8 mouse cellular contexts compared by ENCODE assay signal in the genomic region with DNA sequence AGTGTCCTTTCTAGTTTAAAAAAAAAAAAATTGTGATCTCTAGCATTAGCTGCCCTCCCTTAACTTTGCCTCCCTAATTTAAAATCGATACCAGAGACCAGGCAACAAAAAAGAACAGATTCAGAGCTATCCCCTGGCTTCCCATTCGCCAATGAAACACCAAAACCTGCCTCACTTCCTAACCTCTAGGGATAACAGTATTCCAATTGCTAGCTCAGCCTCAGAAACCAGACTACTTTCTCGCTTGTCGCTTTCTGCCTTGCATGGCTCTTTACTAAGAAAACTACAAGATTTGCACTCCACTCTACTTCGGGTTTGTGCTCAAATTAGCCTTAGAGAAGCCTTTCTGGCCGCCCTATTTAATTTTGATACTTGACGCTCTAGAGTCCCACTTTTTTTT. TPM values are rescaled to one million over a fixed set of nuclear protein-coding genes. Genes with fewer than 3 reads are reported as not detected.
A peak's percentile ranks its signal among the peaks of the same experiment; 100 is the strongest.
DNase-seq lines count a peak whose midpoint lies in the region; ATAC-seq and TF ChIP-seq lines count a peak whose summit lies in the region.

No protein-coding gene starts in this region.

- TF ChIP-seq EP300 in MEL (IDR thresholded peaks at IDR 0.05; ENCODE audit: low read depth in 1 of 2, low read length in 2 of 2): no peak

- peaks cover 27% of the 10 kb centered on the region for H3K79me2 ChIP-seq in MEL (ENCODE audit: control insufficient read depth, insufficient read depth, low read length, poor library complexity)

- TF ChIP-seq POLR2A in MEL (IDR thresholded peaks at IDR 0.05; ENCODE audit: control insufficient read depth in 1 of 2, insufficient read depth in 1 of 2, low read depth in 1 of 2, low read length in 2 of 2, poor library complexity in 1 of 2): no peak

- TF ChIP-seq CTCF in MEL (IDR thresholded peaks at IDR 0.05 in 2 of 3, conservative IDR thresholded peaks at IDR 0.05 in 1 of 3; ENCODE audit: control insufficient read depth in 1 of 3, insufficient read depth in 1 of 3, low read depth in 2 of 3, low read length in 3 of 3, poor library complexity in 1 of 3, severe bottlenecking in 1 of 3): no peak
- no peak for TF ChIP-seq CTCF in forebrain, postnatal 0 days (IDR thresholded peaks at IDR 0.05; ENCODE audit: low read depth)

- peaks cover 0 to 16% of the 10 kb centered on the region in 2 experiments; a peak in 2 of 4 replicates for H3K4me1 ChIP-seq in heart, embryonic 14.5 days (ENCODE audit: control insufficient read depth in 2 of 2, insufficient read depth in 2 of 2, low read length in 2 of 2)
- peaks cover 11 to 13% of the 10 kb centered on the region in 2 experiments; a peak in 3 of 4 replicates for H3K4me1 ChIP-seq in MEL (ENCODE audit: control insufficient read depth in 1 of 2, insufficient read depth in 2 of 2, low read length in 2 of 2)
- no peaks in the 10 kb centered on the region for H3K4me1 ChIP-seq in forebrain, postnatal 0 days (ENCODE audit: insufficient read depth)

- H3K9ac ChIP-seq in heart, embryonic 14.5 days (ENCODE audit: low read length): peak overlapping the region; percentile 88
- H3K9ac ChIP-seq in MEL (ENCODE audit: control insufficient read depth, low read depth, low read length, poor library complexity, severe bottlenecking): peak overlapping the region; percentile 79
- peak overlapping the region; percentile 66 for H3K9ac ChIP-seq in forebrain, postnatal 0 days

- H3K36me3 ChIP-seq in heart, embryonic 14.5 days (ENCODE audit: control insufficient read depth, insufficient read depth, low read length): peaks cover 24% of the 10 kb centered on the region
- peaks cover 23 to 39% of the 10 kb centered on the region in 2 experiments for H3K36me3 ChIP-seq in MEL (ENCODE audit: control insufficient read depth in 1 of 2, insufficient read depth in 2 of 2, low read length in 2 of 2)
- peaks cover 14% of the 10 kb centered on the region for H3K36me3 ChIP-seq in forebrain, postnatal 0 days (ENCODE audit: insufficient read depth)

- 0 out of 2 replicates have a peak, but pooled peaks have one; percentile 2 for ATAC-seq in heart, embryonic 14.5 days (ENCODE audit: insufficient number of reproducible peaks, insufficient read depth, low FRiP score, low read depth)
- ATAC-seq in forebrain, postnatal 0 days: peak; percentile 19; the same call in 1 of the 2 replicates
- ATAC-seq in megakaryocyte progenitor cell, adult 5-6 weeks (replicated peaks; ENCODE audit: poor library complexity): peak; percentile 7; the same call in 1 of the 2 replicates

- DNase-seq in heart, adult 18-20 months: no peak
- peak; percentile 86 for DNase-seq in MEL (ENCODE audit: low read depth, low spot score)
- no peak for DNase-seq in forebrain, postnatal 0 days
- DNase-seq in ovary, adult 18-20 months (ENCODE audit: low spot score): no peak
- DNase-seq in retina, postnatal 1 day: no peak
- DNase-seq in spleen, adult 12 weeks (ENCODE audit: low spot score): no peak

- H3K4me3 ChIP-seq in heart, embryonic 14.5 days (ENCODE audit: control insufficient read depth in 1 of 2, insufficient read depth in 1 of 2, low read depth in 1 of 2, low read length in 2 of 2): peak overlapping the region; percentile 78 to 82
- H3K4me3 ChIP-seq in MEL (ENCODE audit: control insufficient read depth in 1 of 2, insufficient read depth in 1 of 2, low read depth in 2 of 2, low read length in 2 of 2): peak overlapping the region; percentile 47 to 71
- peak overlapping the region; percentile 88 for H3K4me3 ChIP-seq in forebrain, postnatal 0 days (ENCODE audit: low read depth, low read length)

- no peak for TF ChIP-seq RAD21 in MEL (IDR thresholded peaks at IDR 0.05; ENCODE audit: low read depth, low read length)

- H3K9me3 ChIP-seq in heart, embryonic 14.5 days (ENCODE audit: control insufficient read depth, low read length): no peaks in the 10 kb centered on the region
- H3K9me3 ChIP-seq in MEL (replicated peaks; ENCODE audit: insufficient read depth, low read length): no peaks in the 10 kb centered on the region
- H3K9me3 ChIP-seq in forebrain, postnatal 0 days (ENCODE audit: low read length): no peaks in the 10 kb centered on the region

- 23% methylated on average over 7 of the region's 7 CpGs for WGBS in heart, embryonic 14.5 days
- WGBS in forebrain, postnatal 0 days: 21% methylated on average over 7 of the region's 7 CpGs

- peak overlapping the region; percentile 38 to 69 for H3K27ac ChIP-seq in heart, embryonic 14.5 days (replicated peaks in 1 of 2; ENCODE audit: control insufficient read depth in 1 of 2, insufficient read depth in 1 of 2, low read depth in 2 of 2, low read length in 2 of 2)
- H3K27ac ChIP-seq in MEL (ENCODE audit: control insufficient read depth, low read depth, low read length): peak overlapping the region; percentile 94
- no peak overlapping the region; the same call in 1 of the 2 replicates for H3K27ac ChIP-seq in forebrain, postnatal 0 days (ENCODE audit: low read depth, low read length)

- no peaks in the 10 kb centered on the region for H3K27me3 ChIP-seq in heart, embryonic 14.5 days (ENCODE audit: control insufficient read depth, insufficient read depth, low read length)
- no peaks in the 10 kb centered on the region for H3K27me3 ChIP-seq in MEL (ENCODE audit: control insufficient read depth in 1 of 2, insufficient read depth in 2 of 2, low read length in 2 of 2)
- no peaks in the 10 kb centered on the region for H3K27me3 ChIP-seq in forebrain, postnatal 0 days (ENCODE audit: insufficient read depth, low read length)

- H3K4me2 ChIP-seq in heart, embryonic 14.5 days (ENCODE audit: low read length): peak overlapping the region; percentile 78
- H3K4me2 ChIP-seq in forebrain, postnatal 0 days (ENCODE audit: low read depth): peak overlapping the region; percentile 78

TF ChIP-seq in MEL, 35 proteins besides CTCF, POLR2A, EP300 and RAD21 (continues in another document):
- no peak for TF ChIP-seq CHD2 (IDR thresholded peaks at IDR 0.05; ENCODE audit: low read length)
- TF ChIP-seq ETS1 (IDR thresholded peaks at IDR 0.05; ENCODE audit: low read depth, low read length): no peak
- no peak for TF ChIP-seq BHLHE40 (IDR thresholded peaks at IDR 0.05; ENCODE audit: borderline replicate concordance, low read depth, low read length)
- no peak for TF ChIP-seq E2F4 (IDR thresholded peaks at IDR 0.05; ENCODE audit: borderline replicate concordance, low read depth, low read length)
- no peak for TF ChIP-seq SIN3A (IDR thresholded peaks at IDR 0.05; ENCODE audit: low read length)

RNA-seq across cellular contexts. Expression of gene Prpf3, which starts 0.4 kb away (rescaled TPM):
- polyA plus RNA-seq in heart, embryonic 14.5 days (2014; fragmentation: Nextera tagmentation; extraction: Ambion mirVana): 29.0 and 33.7 TPM in 2 replicates
- total RNA-seq in heart, adult 18-20 months (2021): 10 to 100 TPM; 20.5 to 22.9 TPM
- 109 and 126 TPM in 2 replicates for total RNA-seq in MEL (2012; rRNA removed)
- 100 to 1,000 TPM; 199 to 277 TPM for polyA plus RNA-seq in MEL (2012; ENCODE audit: insufficient read depth in 1 of 2, insufficient read length in 2 of 2, low read depth in 1 of 2, low replicate concordance in 2 of 2, missing spikeins in 1 of 2)
- 14.3 and 14.4 TPM in 2 replicates for total RNA-seq in forebrain, postnatal 0 days (2014; rRNA removed)
- 19.3 and 24.9 TPM in 2 replicates for polyA plus RNA-seq in forebrain, postnatal 0 days (2015; fragmentation: Nextera tagmentation; extraction: Ambion mirVana)
- 41.2 and 56.2 TPM in 2 replicates for total RNA-seq in megakaryocyte progenitor cell, adult 5-6 weeks (2015)
- 25.7 and 51.2 TPM in 2 replicates for total RNA-seq in megakaryocyte progenitor cell, adult 5-6 weeks (2017)

RNA-seq across cellular contexts. Expression of gene Mrps21, which starts 15.2 kb away (rescaled TPM):
- 415 and 468 TPM in 2 replicates for polyA plus RNA-seq in heart, embryonic 14.5 days (2014; fragmentation: Nextera tagmentation; extraction: Ambion mirVana)
- 100 to 1,000 TPM; 323 to 346 TPM for total RNA-seq in heart, adult 18-20 months (2021)
- 524 and 586 TPM in 2 replicates for total RNA-seq in MEL (2012; rRNA removed)
- 100 to 1,000 TPM in 1 of 2 experiments, not detected in 1; 469 TPM for polyA plus RNA-seq in MEL (2012; ENCODE audit: insufficient read depth in 1 of 2, insufficient read length in 2 of 2, low read depth in 1 of 2, low replicate concordance in 2 of 2, missing spikeins in 1 of 2)
- total RNA-seq in forebrain, postnatal 0 days (2014; rRNA removed): 113 and 193 TPM in 2 replicates
- polyA plus RNA-seq in forebrain, postnatal 0 days (2015; fragmentation: Nextera tagmentation; extraction: Ambion mirVana): 251 and 296 TPM in 2 replicates
- total RNA-seq in megakaryocyte progenitor cell, adult 5-6 weeks (2015): 132 and 147 TPM in 2 replicates
- total RNA-seq in megakaryocyte progenitor cell, adult 5-6 weeks (2017): 382 and 387 TPM in 2 replicates

RNA-seq across cellular contexts. Expression of gene Ciart, which starts 25.9 kb away (rescaled TPM):
- 3.1 and 3.9 TPM in 2 replicates for polyA plus RNA-seq in heart, embryonic 14.5 days (2014; fragmentation: Nextera tagmentation; extraction: Ambion mirVana)
- 1 to 10 TPM; 5.9 TPM for total RNA-seq in heart, adult 18-20 months (2021)
- 4.9 and 18.5 TPM in 2 replicates for total RNA-seq in MEL (2012; rRNA removed)
- polyA plus RNA-seq in MEL (2012; ENCODE audit: insufficient read depth in 1 of 2, insufficient read length in 2 of 2, low read depth in 1 of 2, low replicate concordance in 2 of 2, missing spikeins in 1 of 2): 10 to 100 TPM in 1 of 2 experiments, not detected in 1; 23.8 TPM
- 3.4 and 5.9 TPM in 2 replicates for total RNA-seq in forebrain, postnatal 0 days (2014; rRNA removed)
- 8.2 and 11.2 TPM in 2 replicates for polyA plus RNA-seq in forebrain, postnatal 0 days (2015; fragmentation: Nextera tagmentation; extraction: Ambion mirVana)
- 0.56 and 1.3 TPM in 2 replicates for total RNA-seq in megakaryocyte progenitor cell, adult 5-6 weeks (2015)
- 2.8 and 3.3 TPM in 2 replicates for total RNA-seq in megakaryocyte progenitor cell, adult 5-6 weeks (2017)

RNA-seq across cellular contexts. Expression of gene BC028528, which starts 35.7 kb away (rescaled TPM):
- polyA plus RNA-seq in heart, embryonic 14.5 days (2014; fragmentation: Nextera tagmentation; extraction: Ambion mirVana): 45.1 and 51.7 TPM in 2 replicates
- total RNA-seq in heart, adult 18-20 months (2021): 1 to 10 TPM; 7.6 to 9.6 TPM
- 7.4 and 12.2 TPM in 2 replicates for total RNA-seq in MEL (2012; rRNA removed)
- polyA plus RNA-seq in MEL (2012; ENCODE audit: insufficient read depth in 1 of 2, insufficient read length in 2 of 2, low read depth in 1 of 2, low replicate concordance in 2 of 2, missing spikeins in 1 of 2): 10 to 100 TPM in 1 of 2 experiments, not detected in 1; 13.6 TPM
- 5.7 and 9.9 TPM in 2 replicates for total RNA-seq in forebrain, postnatal 0 days (2014; rRNA removed)
- polyA plus RNA-seq in forebrain, postnatal 0 days (2015; fragmentation: Nextera tagmentation; extraction: Ambion mirVana): 14.9 and 18.4 TPM in 2 replicates
- 55.1 and 62.0 TPM in 2 replicates for total RNA-seq in megakaryocyte progenitor cell, adult 5-6 weeks (2015)
- 63.3 and 68.9 TPM in 2 replicates for total RNA-seq in megakaryocyte progenitor cell, adult 5-6 weeks (2017)

RNA-seq across cellular contexts. Expression of gene Rprd2, which starts 37.5 kb away (rescaled TPM):
- polyA plus RNA-seq in heart, embryonic 14.5 days (2014; fragmentation: Nextera tagmentation; extraction: Ambion mirVana): 19.1 and 22.0 TPM in 2 replicates
- total RNA-seq in heart, adult 18-20 months (2021): 10 to 100 TPM; 42.5 to 44.6 TPM
- 16.3 and 17.1 TPM in 2 replicates for total RNA-seq in MEL (2012; rRNA removed)
- polyA plus RNA-seq in MEL (2012; ENCODE audit: insufficient read depth in 1 of 2, insufficient read length in 2 of 2, low read depth in 1 of 2, low replicate concordance in 2 of 2, missing spikeins in 1 of 2): 10 to 100 TPM; 31.9 to 42.0 TPM
- total RNA-seq in forebrain, postnatal 0 days (2014; rRNA removed): 32.2 and 43.7 TPM in 2 replicates
- 17.2 and 21.0 TPM in 2 replicates for polyA plus RNA-seq in forebrain, postnatal 0 days (2015; fragmentation: Nextera tagmentation; extraction: Ambion mirVana)
- total RNA-seq in megakaryocyte progenitor cell, adult 5-6 weeks (2015): 51.7 and 59.5 TPM in 2 replicates
- total RNA-seq in megakaryocyte progenitor cell, adult 5-6 weeks (2017): 18.9 and 22.5 TPM in 2 replicates
